Mouse (Mus musculus): ENCODE measurements around the gene Tgtp1.
"Not testable (repeated sequence)": the region's sequence is repeated elsewhere in the genome, so short reads cannot be mapped to it uniquely, and the experiment has no call there.

GRCm38 (mm10) chr11:48979251-48979650 lies 14.7 kb downstream of the Tgtp1 start, which contains the start of gene 9930111J21Rik1:
- TF ChIP-seq CTCF (conservative IDR thresholded peaks at IDR 0.05; ENCODE audit: insufficient read depth, insufficient read length, low read depth, low read length); POLR2A (IDR thresholded peaks at IDR 0.05; ENCODE audit: low read depth, low read length): not testable (repeated sequence)

Measured in kidney, adult 2 months (tissue).